Mouse (Mus musculus) erythroblast, embryonic 14.5 days (primary cell): ENCODE measurements around the gene Taar6.

Experiments
- GATA1 ChIP-seq: IDR thresholded peaks from 2 replicates; pipeline ENCODE4 v1.6.1; 2012; ENCODE audit warnings: low read length, inconsistent platforms, mixed read lengths
- TAL1 ChIP-seq: IDR thresholded peaks from 3 replicates; pipeline ENCODE4 v1.6.1; 2012; ENCODE audit warnings: low read length, inconsistent platforms, mixed read lengths

DNA sequence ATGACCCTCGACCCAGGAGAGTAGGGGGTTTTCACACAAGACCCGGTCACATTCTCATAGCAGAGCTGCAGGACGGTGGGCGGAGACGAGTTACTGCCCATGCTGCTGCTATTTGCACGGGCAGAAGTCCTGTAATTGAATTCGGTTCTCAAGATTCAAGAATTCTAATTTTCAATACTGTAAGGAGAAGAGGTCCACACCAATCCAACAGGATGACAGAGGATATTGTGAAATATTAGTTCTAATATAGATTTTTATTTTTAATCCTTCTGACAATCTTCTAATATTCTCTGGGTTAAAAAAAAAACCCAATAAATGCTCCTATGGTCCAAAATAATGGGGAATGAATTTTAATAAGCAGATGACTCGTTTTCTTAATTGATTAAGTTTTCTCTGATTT, at the start of gene Taar6:
- no peak for TF ChIP-seq TAL1
- no peak for TF ChIP-seq GATA1
